Mouse (Mus musculus) G1E (cell line): ENCODE measurements around the gene Dcun1d2.

Experiments
- CTCF ChIP-seq: IDR thresholded peaks from 2 replicates; pipeline ENCODE4 v1.5.1; 2012; ENCODE audit warnings: low read depth, low read length, inconsistent platforms, mixed read lengths
- GATA1 ChIP-seq: IDR thresholded peaks from 2 replicates; pipeline ENCODE4 v1.6.1; 2012; ENCODE audit warnings: borderline replicate concordance, low read length, inconsistent platforms, mixed read lengths
- GATA2 ChIP-seq: IDR thresholded peaks from 2 replicates; pipeline ENCODE4 v1.6.1; 2012; ENCODE audit warnings: low read depth, low read length, inconsistent platforms, borderline replicate concordance
- POLR2AphosphoS5 ChIP-seq: IDR thresholded peaks from 2 replicates; pipeline ENCODE4 v1.6.1; 2012; ENCODE audit warnings: low read depth, low read length, inconsistent platforms; ENCODE audit not compliant: insufficient replicate concordance
- TAL1 ChIP-seq: conservative IDR thresholded peaks from 2 replicates; pipeline ENCODE4 v1.6.1; 2012; ENCODE audit warnings: low read depth, low read length, inconsistent platforms, mixed read lengths

DNA sequence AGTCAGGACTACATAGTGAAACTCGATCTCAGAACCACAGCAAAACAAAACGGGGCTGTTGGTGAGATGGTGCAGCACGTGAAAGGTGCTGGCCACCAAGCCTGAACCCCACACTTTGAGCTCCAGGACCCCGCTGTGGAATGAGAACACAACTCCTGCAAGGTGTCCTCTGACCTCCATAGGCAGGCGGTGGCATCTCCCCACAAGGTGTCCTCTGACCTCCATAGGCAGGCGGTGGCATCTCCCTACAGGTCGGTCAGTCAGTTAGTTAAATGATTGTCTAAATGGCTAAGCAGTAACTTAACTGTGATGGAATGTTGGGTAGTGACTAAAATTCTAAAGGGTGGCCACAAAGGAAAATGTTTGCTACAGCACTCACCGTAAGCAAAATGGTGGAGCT lies 11.6 kb upstream of the Dcun1d2 start:
- TF ChIP-seq CTCF, result no peak
- TF ChIP-seq TAL1, result no peak
- TF ChIP-seq GATA1, result no peak
- TF ChIP-seq POLR2AphosphoS5, result no peak
- TF ChIP-seq GATA2, result no peak
